Mouse (Mus musculus) frontal cortex, postnatal 36 days (tissue): ENCODE data around the gene Hspg2.
A peak's percentile ranks its signal among the peaks of the same experiment; 100 is the strongest.

Experiments
- DNase-seq, 2 experiments: peaks; one replicate each; pipeline ENCODE4 v3.0.0; 2022; ENCODE audit warnings: low spot score in 2 of 2

The Hspg2 gene

DNA sequence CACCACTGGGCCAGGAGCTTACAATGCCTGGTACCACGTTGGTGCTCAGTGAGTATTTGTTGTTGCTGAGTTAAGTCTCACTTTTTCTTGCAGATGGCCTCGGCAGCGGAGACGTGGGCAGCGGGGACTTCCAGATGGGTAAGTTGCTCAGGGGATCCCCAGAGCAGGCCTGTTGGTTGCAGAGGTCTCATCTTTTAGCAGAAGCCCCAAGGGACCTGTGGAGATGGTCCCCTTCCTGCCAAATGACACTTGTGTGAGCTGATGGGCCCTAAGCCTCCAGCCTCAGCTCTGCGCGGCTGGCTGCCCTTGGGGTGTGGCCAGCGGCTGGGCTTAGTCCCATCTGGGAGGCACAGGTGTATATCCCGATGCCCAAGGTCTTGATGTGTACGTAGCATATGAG, 33.6 kb downstream of the Hspg2 start:
- no peak for DNase-seq

DNA sequence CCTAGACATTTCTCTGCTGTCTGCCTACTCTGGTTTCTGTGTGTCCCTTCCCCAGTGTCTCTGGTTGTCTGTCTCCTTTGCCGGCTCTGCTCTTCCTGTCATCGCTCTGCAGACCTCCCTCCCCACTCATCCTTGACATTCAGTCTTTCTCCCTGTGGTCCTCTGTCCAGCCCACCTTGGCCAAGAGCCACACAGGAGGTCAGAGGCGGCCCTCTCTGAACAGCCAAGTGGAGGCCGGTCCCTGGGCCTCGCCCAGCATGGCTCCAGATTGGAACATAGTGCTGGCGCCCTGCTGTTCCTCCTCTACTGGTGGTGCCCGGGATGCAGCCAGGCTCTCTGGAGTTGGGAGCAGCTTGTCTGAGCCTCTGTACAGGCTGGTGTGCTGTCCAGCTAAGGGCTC, 34.2 kb downstream of the Hspg2 start:
- no peak for DNase-seq

DNA sequence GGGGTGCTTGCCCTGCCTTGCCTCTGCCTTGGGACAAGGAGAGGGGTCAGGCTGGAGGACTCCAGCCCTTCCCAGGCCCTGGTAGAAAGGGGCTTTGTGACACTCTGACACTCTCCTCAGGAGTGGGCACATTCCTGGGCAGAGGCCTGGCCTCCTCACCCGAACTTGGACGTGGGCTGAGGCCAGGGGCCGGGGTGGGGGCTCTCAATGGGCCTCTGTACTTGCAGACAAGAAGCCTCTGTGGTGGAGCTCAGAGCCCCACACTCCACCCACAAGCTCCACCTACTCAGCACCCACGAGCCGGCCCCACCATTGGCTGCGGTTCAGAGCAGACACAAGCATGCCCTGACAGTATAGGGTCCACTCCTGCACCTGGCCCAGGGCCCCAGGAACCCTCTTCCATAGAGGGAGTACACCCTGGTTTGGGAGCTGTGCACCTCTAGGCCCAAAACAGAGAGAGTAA, 35.0 kb downstream of the Hspg2 start:
- peak in 1 of 2 experiments; percentile 10 for DNase-seq

DNA sequence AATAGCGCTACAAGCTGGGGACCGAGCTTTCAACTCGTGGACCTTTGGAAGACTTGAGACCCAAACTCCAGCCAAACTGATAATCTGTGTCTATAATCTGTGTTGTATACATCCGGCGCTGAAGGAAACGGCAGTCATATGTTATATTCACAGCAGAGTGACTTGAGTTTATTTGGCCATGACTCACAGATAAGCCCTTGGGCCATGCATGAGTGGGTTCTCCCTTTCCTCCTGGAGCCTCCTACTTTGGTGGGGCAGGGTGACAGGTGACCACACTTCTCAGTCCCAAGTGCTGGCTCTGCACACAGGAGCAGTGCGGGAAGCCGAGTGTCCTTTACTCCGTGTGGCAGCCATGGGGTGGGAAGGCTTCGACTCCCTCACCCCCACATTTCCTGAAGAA, 38.1 kb downstream of the Hspg2 start:
- no peak for DNase-seq

DNA sequence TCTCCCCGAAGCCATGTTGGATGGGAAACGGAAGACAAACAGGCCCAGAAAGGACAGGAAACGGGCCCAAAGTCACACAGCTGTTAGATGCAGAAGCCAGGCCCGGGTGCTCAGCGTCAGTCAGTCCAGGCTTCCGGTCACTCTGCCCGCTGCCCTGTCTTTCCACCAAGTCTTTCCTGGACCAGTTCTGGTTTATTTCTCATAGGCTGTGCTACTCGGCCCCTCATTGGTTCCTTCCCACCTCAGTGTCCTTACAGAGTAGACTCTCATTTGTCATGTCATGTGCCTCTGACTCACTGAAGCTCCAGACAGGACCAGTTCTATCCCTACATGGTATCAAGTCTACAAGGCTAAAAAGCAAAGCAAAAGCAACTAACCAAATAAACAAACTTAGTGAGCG, 41.0 kb downstream of the Hspg2 start:
- no peak for DNase-seq

DNA sequence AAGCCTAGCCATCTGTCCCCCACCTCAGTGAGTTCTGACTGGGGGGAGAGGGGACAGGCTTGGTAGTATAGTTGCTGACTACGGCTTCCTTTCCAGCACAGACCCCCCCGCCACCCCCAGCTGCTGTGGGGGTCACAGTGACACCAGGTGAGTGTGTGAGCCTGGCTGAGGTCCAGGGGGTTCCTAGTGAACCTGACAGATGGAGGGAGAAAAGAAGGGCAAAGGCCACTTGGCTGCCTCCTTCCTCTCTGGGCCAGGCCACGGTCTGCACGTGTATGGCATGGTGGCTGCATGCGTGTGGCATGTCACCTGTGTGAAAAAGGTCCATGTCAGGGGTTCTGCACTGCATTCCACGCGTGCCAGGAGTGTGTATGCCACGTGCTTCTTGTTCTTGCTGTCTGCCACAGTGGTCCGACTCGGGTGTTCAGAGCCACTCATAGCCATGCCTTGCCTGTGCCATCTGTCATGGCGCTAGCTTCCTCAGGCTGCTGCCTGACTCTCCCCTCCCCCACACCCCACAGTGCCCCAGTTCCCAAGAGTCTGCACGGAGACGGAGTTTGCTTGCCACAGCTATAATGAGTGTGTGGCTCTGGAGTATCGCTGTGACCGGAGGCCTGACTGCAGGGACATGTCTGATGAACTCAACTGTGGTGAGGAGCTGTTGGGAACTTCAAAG, 41.6 kb downstream of the Hspg2 start:
- peak in 1 of 2 experiments; percentile 4 for DNase-seq

DNA sequence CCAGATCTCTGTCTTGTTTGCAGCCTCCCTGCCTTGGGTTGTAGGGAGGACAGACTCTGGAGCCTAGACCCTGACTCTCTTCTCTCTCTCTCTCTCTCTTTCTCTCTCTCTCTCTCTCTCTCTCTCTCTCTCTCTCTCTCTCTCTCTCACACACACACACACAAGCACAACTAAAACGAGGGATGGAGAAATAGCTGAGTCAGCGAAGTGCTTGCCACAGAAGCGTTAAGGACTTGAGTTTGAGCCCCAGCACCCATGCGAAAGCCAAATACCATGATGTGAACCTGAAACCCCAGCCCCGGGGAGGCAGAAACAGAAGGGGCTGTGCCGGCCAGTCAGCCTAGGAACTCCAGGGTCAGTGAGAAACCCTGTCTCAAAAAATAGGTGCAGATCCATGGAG, 44.3 kb downstream of the Hspg2 start:
- no peak for DNase-seq

DNA sequence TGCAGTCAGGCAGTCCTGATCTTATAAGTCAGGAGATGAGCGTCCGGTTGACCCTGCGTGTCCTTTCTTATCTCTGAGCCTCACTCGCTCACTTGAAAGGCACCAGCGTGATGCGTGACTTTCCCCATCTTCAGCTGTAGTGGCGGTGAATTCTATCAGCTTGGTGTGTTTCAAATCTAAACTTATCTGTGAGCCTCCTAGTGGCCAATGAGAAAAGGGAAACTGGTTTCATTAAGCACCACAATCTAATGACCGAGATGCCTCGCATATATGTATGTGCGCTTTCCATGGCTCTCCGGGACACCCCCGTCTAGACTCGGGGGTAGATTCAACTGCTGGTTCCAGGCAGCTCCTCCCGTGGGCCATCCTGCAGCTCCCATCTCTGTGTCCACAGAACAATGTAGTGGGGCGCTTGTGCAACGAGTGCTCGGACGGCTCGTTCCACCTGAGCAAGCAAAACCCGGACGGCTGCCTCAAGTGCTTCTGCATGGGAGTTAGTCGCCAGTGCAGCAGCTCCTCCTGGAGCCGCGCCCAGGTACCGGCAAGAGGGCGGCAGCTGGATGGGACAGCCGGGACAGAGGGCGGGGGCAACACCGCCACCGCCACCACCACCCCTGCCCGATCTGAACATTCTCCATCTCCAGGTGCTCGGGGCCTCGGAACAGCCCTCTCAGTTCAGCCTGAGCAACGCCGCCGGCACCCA, 49.6 kb downstream of the Hspg2 start:
- DNase-seq, result no peak

DNA sequence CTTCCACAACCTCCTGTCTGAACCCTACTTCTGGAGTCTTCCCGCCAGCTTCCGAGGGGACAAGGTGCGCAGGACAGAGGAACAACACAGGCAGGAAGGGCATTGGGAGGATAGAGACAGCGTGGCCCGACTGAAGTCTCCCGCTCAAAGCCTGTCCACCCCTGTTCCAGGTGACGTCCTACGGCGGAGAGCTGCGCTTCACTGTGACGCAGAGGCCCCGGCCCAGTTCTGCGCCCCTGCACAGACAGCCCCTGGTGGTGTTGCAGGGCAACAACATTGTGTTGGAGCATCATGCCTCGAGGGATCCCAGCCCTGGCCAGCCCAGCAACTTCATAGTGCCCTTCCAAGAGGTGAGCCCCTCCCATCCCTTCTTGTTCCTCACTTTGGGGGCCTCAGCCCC, 50.2 kb downstream of the Hspg2 start:
- no peak for DNase-seq

DNA sequence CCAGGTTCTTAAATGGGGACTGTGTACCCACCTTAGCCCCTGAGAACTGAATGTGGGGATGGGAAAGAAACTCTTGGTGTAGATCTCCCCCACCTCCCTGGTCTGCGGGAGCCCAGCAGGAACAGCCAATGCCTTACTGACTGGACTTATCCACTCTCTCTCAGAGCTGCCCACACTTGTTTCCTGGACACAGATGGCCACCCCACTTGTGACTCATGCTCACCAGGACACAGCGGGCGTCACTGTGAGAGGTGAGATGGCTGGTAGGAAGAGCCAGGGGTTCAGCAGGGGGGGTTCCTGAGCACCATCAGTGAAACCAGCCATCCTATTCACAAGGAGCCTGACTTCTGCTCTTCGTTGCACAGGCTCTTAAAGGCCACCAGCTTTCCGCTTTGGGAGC, 51.8 kb downstream of the Hspg2 start:
- peak; percentile 6 to 42 for DNase-seq

DNA sequence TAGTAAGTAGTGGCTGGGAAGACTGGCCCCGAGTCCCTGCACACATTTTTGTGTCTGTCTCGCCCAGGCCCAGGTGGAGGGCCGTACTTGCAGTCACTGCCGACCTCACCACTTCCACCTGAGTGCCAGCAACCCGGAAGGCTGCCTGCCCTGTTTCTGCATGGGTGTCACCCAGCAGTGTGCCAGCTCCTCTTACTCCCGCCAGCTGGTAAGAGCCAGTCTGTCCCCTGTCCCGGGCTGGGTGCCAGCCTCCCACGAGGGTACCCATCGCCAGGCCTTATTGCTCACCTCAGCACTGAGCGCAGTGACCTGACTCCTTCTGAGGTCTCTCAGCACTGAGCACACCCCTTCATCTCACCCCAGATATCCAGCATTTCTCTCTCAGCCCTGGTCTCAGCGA, 53.4 kb downstream of the Hspg2 start:
- DNase-seq, result no peak

DNA sequence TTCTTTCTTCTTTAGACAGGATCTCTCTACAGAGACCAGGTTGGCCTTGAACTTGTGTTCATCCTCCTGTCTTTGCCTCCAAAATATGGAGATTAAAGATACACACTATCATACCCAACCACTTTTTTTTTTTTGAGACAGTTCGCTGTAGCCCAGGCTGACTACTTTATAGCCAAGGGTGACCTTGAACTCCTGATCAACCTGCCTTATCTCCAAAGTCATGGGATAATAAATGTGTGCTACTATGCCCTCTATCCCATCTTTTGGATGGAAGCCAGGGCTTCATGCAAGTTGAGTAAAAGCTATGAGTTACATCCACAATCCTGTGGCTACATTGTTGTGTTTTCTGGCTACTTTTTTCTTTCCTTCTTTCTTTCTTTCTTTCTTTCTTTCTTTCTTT, 56.9 kb downstream of the Hspg2 start:
- DNase-seq, result no peak

DNA sequence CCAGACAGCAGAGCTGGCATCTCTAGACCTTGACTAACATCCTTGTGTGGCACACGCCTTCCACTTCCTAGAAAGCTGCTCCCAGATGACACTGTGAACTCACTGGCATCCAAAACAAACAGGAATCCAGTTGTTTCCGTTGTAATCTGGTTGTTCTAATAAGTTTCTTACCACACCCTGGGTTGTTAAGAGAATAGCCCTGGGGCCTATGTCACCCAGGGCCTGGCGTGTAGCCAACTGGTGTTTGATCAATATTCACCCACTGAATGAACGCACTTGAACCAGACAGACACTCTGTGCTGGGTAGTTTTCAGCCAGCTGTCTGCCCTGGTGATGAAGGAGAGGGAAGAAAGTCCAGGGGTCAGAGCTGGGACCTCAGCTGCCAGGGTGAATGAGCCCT, 58.8 kb downstream of the Hspg2 start:
- DNase-seq, result no peak

DNA sequence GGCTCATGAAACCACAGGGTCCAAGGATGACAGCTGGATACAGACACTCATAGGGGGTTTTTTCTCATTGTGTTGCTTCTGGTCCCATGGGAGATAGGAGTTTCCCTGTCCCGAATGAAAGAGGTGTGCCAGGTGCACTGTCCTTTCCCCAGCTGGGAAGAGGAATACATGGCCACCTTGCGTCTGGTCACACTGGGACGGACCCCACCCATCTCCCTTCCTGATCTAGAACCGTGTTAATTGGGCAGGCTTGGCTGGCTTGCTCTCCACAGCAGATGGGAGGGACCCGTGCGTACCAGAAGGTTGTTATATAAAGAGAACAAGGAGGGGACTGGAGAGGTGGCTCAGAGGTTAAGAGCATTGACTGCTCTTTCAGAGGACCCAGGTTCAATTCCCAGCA, 59.3 kb downstream of the Hspg2 start:
- DNase-seq, result no peak

DNA sequence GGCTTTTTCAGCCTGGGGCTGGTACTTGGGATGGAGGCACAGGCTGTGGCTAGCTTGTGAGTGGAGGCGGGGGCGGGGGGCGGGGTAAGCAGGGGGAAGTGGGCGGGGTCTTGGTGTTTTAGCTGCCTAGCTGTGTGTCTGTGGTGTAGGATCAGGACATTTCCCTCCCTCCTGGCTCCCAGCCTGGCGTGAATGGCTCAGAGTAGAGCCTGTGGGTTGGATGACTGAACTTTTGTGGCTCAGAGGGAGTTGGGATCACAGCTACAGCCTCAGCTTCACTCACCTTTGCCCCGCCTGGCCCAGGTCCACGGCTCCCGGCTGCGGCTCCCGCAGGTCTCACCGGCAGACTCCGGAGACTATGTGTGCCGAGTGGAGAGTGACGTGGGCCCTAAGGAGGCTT, 71.8 kb downstream of the Hspg2 start:
- no peak for DNase-seq

DNA sequence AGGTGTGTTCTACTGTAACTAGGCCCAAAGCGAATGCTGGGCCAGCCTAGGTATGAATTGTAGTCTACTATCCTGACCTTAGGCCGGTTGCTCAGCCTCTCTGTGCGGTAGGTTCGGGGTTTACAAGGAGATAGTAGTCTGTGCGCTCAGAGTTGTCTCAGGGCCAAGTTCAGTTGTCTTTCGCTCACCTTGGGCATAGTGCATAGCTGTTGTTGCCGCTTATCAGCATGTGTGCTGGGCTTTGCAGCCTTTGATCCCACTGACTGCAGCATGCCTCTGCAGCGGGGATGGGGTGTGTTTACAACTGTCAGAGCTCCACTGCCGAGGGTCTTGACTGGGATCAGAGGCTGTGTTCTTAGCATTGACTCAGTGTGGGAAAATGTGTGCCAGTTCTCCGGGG, 74.4 kb downstream of the Hspg2 start:
- no peak for DNase-seq

DNA sequence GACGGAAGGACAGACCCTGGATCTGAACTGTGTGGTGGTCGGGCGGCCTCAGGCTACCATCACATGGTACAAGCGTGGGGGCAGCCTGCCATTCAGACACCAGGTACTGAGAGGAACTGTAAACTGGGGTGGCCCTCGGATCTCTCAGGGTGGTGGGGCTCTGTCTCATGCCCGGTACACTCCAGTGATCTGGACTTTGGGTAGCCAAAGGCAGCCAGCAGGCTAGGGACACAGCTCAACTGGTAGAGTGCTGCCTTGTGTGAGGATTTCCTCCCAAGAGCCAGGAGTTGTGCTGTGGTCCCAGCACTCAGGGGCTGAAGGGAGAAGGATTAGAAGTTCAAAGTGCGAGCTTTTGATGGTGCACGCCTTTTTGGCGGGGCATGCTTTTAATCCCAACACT, 77.0 kb downstream of the Hspg2 start:
- no peak for DNase-seq

DNA sequence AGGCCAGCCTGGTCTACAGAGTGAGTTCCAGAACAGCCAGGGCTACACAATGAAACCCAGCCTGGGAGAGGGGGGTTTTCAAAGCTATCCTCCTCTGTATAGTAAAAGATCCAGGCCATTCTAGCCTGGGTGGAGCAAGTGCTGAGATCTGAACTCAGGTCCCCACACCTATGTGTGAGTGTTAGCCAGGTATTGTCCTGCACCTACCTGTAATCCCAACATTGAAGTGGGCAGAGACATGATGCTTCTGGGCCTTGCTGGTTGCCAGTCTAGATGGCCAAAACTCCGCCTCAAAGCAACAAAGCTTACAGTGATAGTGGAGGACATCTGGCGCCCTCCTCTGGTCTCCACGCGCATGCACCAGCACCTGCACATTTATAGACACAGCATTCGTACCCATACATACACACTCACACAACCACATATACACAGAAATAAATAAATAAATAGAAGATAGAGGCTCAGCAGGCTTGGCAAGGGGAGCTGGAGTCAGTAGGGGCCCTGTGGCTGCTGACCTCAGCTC, 77.5 kb downstream of the Hspg2 start:
- peak; percentile 21 to 41 for DNase-seq

DNA sequence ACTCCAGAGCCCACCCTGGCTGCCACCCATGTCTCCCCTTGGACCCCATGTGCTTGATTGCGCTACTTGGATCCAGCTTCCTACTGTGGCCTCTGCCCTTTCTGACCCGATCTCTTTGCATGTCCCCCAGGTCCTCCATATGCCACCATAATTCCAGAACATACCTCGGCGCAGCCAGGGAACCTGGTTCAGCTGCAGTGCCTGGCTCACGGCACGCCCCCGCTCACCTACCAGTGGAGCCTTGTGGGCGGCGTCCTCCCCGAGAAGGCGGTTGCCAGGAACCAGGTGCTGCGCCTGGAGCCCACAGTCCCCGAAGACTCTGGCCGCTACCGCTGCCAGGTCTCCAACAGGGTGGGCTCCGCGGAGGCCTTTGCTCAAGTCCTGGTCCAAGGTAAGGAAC, 84.9 kb downstream of the Hspg2 start:
- DNase-seq, result no peak

DNA sequence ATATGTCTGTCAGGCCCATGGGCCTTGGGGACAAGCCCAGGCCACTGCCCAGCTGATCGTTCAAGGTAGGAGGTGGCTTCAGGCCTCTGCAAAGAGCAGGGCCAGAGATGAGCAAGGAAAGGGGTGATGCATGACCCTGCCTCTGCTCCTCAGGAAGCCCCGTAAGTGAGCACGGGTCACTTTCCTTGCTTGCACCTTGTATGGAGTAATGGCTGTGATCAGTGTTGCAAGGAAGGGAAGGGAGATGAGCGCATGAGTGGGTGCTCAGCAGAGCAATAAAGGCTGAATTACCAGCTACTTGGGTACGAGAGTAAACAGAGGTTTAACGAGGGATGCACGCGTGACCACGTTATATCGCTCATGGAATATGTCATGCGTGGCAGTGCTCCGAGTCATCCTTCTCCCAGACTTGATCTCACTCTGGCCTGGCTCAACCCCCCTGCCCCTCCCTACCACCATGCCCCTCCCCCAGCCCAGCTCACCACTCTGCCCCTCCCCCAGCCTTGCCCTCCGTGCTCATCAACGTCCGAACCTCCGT, 88.2 kb downstream of the Hspg2 start:
- no peak for DNase-seq

DNA sequence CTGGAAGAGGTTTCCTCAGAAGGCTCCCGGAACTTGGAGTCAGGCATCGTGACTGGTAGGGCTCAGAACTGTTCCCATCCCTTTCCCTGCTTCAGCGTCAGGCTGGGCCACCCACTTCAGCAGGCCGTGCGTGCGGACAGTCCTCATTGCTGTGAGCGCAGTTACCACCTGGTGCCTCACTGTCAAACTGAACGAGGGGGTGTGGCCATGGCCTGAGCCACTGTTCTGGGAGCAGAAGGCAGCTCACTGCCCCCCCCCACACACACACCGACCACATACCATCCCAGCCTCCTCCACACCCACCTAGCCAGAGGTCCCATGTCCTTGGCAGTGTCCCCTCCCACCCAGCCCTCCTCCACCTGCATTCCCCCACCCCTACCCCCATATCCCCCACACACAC, 101.3 kb downstream of the Hspg2 start:
- DNase-seq, result no peak

DNA sequence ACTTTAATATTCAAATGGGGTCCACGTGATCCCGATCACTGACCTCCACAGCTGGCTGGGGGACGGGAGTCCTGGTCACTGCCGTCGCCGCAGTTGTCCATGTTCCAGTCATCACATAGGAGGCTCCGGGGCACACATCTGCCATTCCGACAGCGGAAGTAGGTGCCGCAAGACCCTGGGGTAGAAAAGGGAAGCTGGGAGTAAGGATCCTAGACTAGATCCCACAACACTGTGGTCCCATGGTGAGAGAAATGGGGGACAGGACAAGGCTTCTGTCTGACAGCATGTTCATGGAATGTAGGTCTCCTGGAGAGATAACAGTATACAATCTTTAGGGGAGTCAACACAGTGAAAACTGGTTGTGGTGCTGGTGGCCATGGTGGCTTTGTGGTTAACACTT, 105.9 kb downstream of the Hspg2 start, which contains the start of gene Ldlrad2:
Ldlrad2 (minus strand) TSS at position 101 of the 400 bp plus-strand sequence.
- no peak for DNase-seq

DNA sequence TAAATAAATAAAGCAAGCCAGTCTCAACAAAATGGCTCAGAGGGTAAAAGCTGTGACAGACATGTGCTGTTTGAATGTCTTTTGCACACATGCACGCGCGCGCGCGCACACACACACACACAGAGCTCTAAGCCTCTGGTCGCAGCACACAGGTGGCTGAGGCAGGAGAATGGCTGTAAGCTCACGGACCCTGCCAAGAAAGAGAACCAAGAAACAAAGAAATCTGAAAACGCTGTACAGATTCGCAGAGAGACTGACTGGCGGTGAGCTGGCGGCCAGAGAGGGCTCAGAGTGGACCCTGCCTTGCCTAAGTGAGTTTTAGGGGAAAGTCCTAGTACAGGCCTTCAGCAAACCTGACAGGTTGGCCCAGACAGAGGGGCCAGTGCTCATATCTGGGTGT, 108.9 kb downstream of the Hspg2 start:
- DNase-seq, result no peak
